8 mouse cellular contexts compared by ENCODE assay signal in the genomic region with DNA sequence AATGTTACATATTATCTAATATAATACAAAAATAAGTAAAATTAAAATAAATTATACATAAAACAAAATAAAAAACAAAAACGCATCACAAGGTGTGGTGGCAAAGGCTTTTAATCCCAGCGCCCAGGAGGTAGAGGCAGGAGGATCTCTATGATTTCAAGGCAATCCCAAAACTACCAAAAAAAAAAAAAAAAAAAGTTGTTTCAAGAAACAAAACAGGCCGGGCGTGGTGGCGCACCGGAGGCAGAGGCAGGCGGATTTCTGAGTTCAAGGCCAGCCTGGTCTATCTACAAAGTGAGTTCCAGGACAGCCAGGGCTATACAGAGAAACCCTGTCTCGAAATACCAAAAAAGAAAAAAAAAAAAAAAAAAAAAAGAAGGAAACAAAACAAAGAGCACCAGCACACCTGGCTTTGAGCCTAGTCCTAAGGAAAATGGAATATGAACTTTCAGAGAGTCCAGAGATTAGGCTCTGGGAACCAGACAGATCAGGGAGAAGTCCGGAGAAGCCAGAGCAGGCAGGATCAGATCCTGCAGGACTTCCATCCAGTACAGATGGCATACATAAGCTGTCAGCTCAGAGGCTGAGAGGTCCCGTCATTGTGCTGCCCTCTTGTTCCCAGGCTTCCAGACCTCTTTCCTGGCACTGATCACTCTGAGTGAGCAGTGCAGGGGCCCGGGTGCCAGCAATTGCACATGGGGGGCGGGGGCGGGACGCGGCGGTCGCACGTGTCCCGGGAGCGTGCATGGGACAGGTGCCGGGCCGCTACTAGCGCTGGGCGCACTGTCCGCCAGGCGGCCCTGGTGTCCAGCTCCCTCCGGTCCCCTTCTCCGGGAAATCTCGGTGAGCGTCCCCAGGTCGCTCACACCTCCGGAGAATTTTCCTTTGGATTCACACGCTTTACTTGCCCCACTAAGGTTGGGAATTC. TPM values are rescaled to one million over a fixed set of nuclear protein-coding genes. Genes with fewer than 3 reads are reported as not detected.
A peak's percentile ranks its signal among the peaks of the same experiment; 100 is the strongest.
DNase-seq lines count a peak whose midpoint lies in the region; ATAC-seq and TF ChIP-seq lines count a peak whose summit lies in the region.

No protein-coding gene starts in this region.

- peak overlapping the region; percentile 98 for H3K4me2 ChIP-seq in embryonic facial prominence, embryonic 14.5 days (ENCODE audit: low read depth, low read length)
- H3K4me2 ChIP-seq in limb, embryonic 15.5 days = peak overlapping the region; percentile 98
- H3K4me2 ChIP-seq in midbrain, embryonic 15.5 days = peak overlapping the region; percentile 96

- peak overlapping the region; percentile 73 to 77 for H3K4me3 ChIP-seq in ES-E14 (ENCODE audit: insufficient read depth in 1 of 2, low read depth in 1 of 2, low read length in 2 of 2, poor library complexity in 1 of 2, severe bottlenecking in 1 of 2)
- H3K4me3 ChIP-seq in embryonic facial prominence, embryonic 14.5 days (ENCODE audit: low read depth, low read length) = peak overlapping the region; percentile 100
- peak overlapping the region; percentile 93 for H3K4me3 ChIP-seq in limb, embryonic 15.5 days
- peak overlapping the region; percentile 69 for H3K4me3 ChIP-seq in midbrain, embryonic 15.5 days

- WGBS in embryonic facial prominence, embryonic 14.5 days = 12% methylated on average over 32 of the region's 33 CpGs
- WGBS in limb, embryonic 15.5 days = 11% methylated on average over 33 of the region's 33 CpGs
- 13% methylated on average over 33 of the region's 33 CpGs for WGBS in midbrain, embryonic 15.5 days

- intact Hi-C loops in heart, postnatal 25 days (cut with DNase I) = loop anchor here (2.0 to 5.0 kb wide), 2 partner anchors 38 to 92 kb away; no protein-coding TSS in a partner anchor

- peak overlapping the region; percentile 98 for H3K27ac ChIP-seq in ES-E14 (ENCODE audit: insufficient read depth, low read depth, low read length, poor library complexity, severe bottlenecking)
- H3K27ac ChIP-seq in embryonic facial prominence, embryonic 14.5 days (replicated peaks; ENCODE audit: low read depth, low read length) = peak overlapping the region; percentile 91
- peak overlapping the region; percentile 91 for H3K27ac ChIP-seq in limb, embryonic 15.5 days
- peak overlapping the region; percentile 88 for H3K27ac ChIP-seq in midbrain, embryonic 15.5 days

- no peaks in the 10 kb centered on the region for H3K27me3 ChIP-seq in embryonic facial prominence, embryonic 14.5 days (replicated peaks; ENCODE audit: control insufficient read depth, insufficient read depth, low read length)
- no peaks in the 10 kb centered on the region for H3K27me3 ChIP-seq in limb, embryonic 15.5 days
- H3K27me3 ChIP-seq in midbrain, embryonic 15.5 days (replicated peaks) = no peaks in the 10 kb centered on the region

- no peaks in the 10 kb centered on the region for H3K9me3 ChIP-seq in ES-E14 (ENCODE audit: control insufficient read depth, insufficient read depth, low read depth, low read length)
- H3K9me3 ChIP-seq in embryonic facial prominence, embryonic 14.5 days (ENCODE audit: control insufficient read depth, low read length) = no peaks in the 10 kb centered on the region
- no peaks in the 10 kb centered on the region for H3K9me3 ChIP-seq in limb, embryonic 15.5 days
- no peaks in the 10 kb centered on the region for H3K9me3 ChIP-seq in midbrain, embryonic 15.5 days

- peaks cover 2 to 5% of the 10 kb centered on the region in 2 experiments; a peak in 3 of 4 replicates for H3K4me1 ChIP-seq in ES-E14 (ENCODE audit: control insufficient read depth in 2 of 2, insufficient read depth in 2 of 2, low read length in 2 of 2, poor library complexity in 1 of 2)
- peaks cover 16% of the 10 kb centered on the region for H3K4me1 ChIP-seq in embryonic facial prominence, embryonic 14.5 days (ENCODE audit: control insufficient read depth, insufficient read depth, low read length)
- peaks cover 12% of the 10 kb centered on the region for H3K4me1 ChIP-seq in limb, embryonic 15.5 days
- peaks cover 23% of the 10 kb centered on the region for H3K4me1 ChIP-seq in midbrain, embryonic 15.5 days

- in situ Hi-C loops in ES-E14 (cut with MboI; ENCODE audit: low sequenced_read_pairs in 2 of 2, unreplicated experiment in 2 of 2) = no loop called here

- peak; percentile 23 for ATAC-seq in embryonic facial prominence, embryonic 14.5 days (ENCODE audit: low read depth)
- ATAC-seq in limb, embryonic 15.5 days (ENCODE audit: insufficient number of reproducible peaks, low FRiP score, low TSS enrichment, low read depth) = peak; percentile 31
- peak; percentile 57 for ATAC-seq in midbrain, embryonic 15.5 days (replicated peaks)

- H3K9ac ChIP-seq in ES-E14 (ENCODE audit: insufficient read depth, low read depth, low read length, poor library complexity, severe bottlenecking) = peak overlapping the region; percentile 85
- H3K9ac ChIP-seq in embryonic facial prominence, embryonic 14.5 days (ENCODE audit: low read depth, low read length) = peak overlapping the region; percentile 70
- peak overlapping the region; percentile 47 for H3K9ac ChIP-seq in limb, embryonic 15.5 days
- H3K9ac ChIP-seq in midbrain, embryonic 15.5 days = peak overlapping the region; percentile 54

- peak; percentile 69 for DNase-seq in embryo, embryonic 10 days (ENCODE audit: low spot score)
- no peak for DNase-seq in embryo, embryonic 10.5 days (ENCODE audit: low spot score)
- DNase-seq in ES-E14 (ENCODE audit: low read depth, low spot score) = no peak
- DNase-seq in embryonic facial prominence, embryonic 14.5 days (ENCODE audit: low spot score) = no peak
- peak; percentile 69 for DNase-seq in heart, postnatal 25 days (ENCODE audit: low spot score)
- DNase-seq in spleen, adult 12 weeks (ENCODE audit: low spot score) = no peak

- H3K36me3 ChIP-seq in ES-E14 (ENCODE audit: control insufficient read depth, insufficient read depth, low read length, poor library complexity, severe bottlenecking) = peaks cover 7% of the 10 kb centered on the region
- peaks cover 23% of the 10 kb centered on the region for H3K36me3 ChIP-seq in embryonic facial prominence, embryonic 14.5 days (ENCODE audit: control insufficient read depth, insufficient read depth, low read length)
- peaks cover 6% of the 10 kb centered on the region; the same call in 1 of the 2 replicates for H3K36me3 ChIP-seq in limb, embryonic 15.5 days
- H3K36me3 ChIP-seq in midbrain, embryonic 15.5 days (replicated peaks) = 0 out of 2 replicates have a peak, but pooled peaks cover 3% of the 10 kb centered on the region

TF ChIP-seq in ES-E14, 5 proteins besides CTCF, POLR2A, EP300 and RAD21:
- TF ChIP-seq ZNF384 (IDR thresholded peaks at IDR 0.05; ENCODE audit: low read depth, low read length) = peak; percentile 85
- no peak for TF ChIP-seq ZC3H11A (IDR thresholded peaks at IDR 0.05; ENCODE audit: borderline replicate concordance, low read depth, low read length)
- no peak for TF ChIP-seq CHD2 (IDR thresholded peaks at IDR 0.05; ENCODE audit: low read depth, low read length)
- TF ChIP-seq MAFK (IDR thresholded peaks at IDR 0.05; ENCODE audit: insufficient read depth, low read depth, low read length) = no peak
- no peak for TF ChIP-seq HCFC1 (IDR thresholded peaks at IDR 0.05; ENCODE audit: borderline replicate concordance, insufficient read depth, low read length)

RNA-seq across cellular contexts. Expression of a gene that starts 1.0 kb away (rescaled TPM):
- 46.6 and 47.4 TPM in 2 replicates for total RNA-seq in ES-E14 (2012; rRNA removed)
- 16.5 and 22.1 TPM in 2 replicates for polyA plus RNA-seq in embryonic facial prominence, embryonic 14.5 days (2014; fragmentation: Nextera tagmentation; extraction: Ambion mirVana)
- 100 to 1,000 TPM in 1 of 2 experiments, 10 to 100 TPM in 1; 97.2 to 125 TPM for total RNA-seq in heart, postnatal 25 days (2021)
- 16.9 and 20.9 TPM in 2 replicates for polyA plus RNA-seq in limb, embryonic 15.5 days (2015; fragmentation: Nextera tagmentation; extraction: Ambion mirVana)
- polyA plus RNA-seq in midbrain, embryonic 15.5 days (2015; fragmentation: Nextera tagmentation; extraction: Ambion mirVana) = 27.7 and 29.0 TPM in 2 replicates

RNA-seq across cellular contexts. Expression of a gene that starts 36.8 kb away (rescaled TPM):
- total RNA-seq in ES-E14 (2012; rRNA removed) = 242 and 291 TPM in 2 replicates
- polyA plus RNA-seq in embryonic facial prominence, embryonic 14.5 days (2014; fragmentation: Nextera tagmentation; extraction: Ambion mirVana) = 35.7 and 39.2 TPM in 2 replicates
- total RNA-seq in heart, postnatal 25 days (2021) = 10 to 100 TPM; 44.2 to 52.5 TPM
- polyA plus RNA-seq in limb, embryonic 15.5 days (2015; fragmentation: Nextera tagmentation; extraction: Ambion mirVana) = 27.8 and 28.9 TPM in 2 replicates
- 32.2 and 34.2 TPM in 2 replicates for polyA plus RNA-seq in midbrain, embryonic 15.5 days (2015; fragmentation: Nextera tagmentation; extraction: Ambion mirVana)

Comparison
In these comparisons a context has a peak if more than half of its experiments do, and no peak if none do; other contexts are left out.
1. DNase-seq: peak in embryo, embryonic 10 days (single experiment) and heart, postnatal 25 days (single experiment); none in embryo, embryonic 10.5 days (single experiment), ES-E14 (single experiment), embryonic facial prominence, embryonic 14.5 days (single experiment) and spleen, adult 12 weeks (single experiment).
2. Peak in every context shown above with its lines, with median percentiles within 50 percentile points of each other: H3K27ac ChIP-seq, H3K4me3 ChIP-seq, H3K9ac ChIP-seq, ATAC-seq and H3K4me2 ChIP-seq.